Mouse (Mus musculus) ES-E14 (cell line): ENCODE data around the gene Psmd14.

Source experiments
- CHD2 ChIP-seq: IDR thresholded peaks from 2 replicates; pipeline ENCODE4 v1.6.1; 2014; ENCODE audit warnings: mild to moderate bottlenecking, low read depth, low read length, inconsistent platforms
- HCFC1 ChIP-seq: IDR thresholded peaks from 2 replicates; pipeline ENCODE4 v1.6.1; 2012; ENCODE audit warnings: low read length, inconsistent platforms, borderline replicate concordance; ENCODE audit not compliant: insufficient read depth
- ZC3H11A ChIP-seq: IDR thresholded peaks from 2 replicates; pipeline ENCODE4 v1.6.1; 2012; ENCODE audit warnings: low read depth, mild to moderate bottlenecking, inconsistent platforms, low read length, borderline replicate concordance
- ZNF384 ChIP-seq: IDR thresholded peaks from 2 replicates; pipeline ENCODE4 v1.6.1; 2012; ENCODE audit warnings: low read depth, low read length, inconsistent platforms

GRCm38 (mm10) chr2:61764470-61765105 lies 53.1 kb downstream of the Psmd14 start:
- TF ChIP-seq ZC3H11A (no peak), CHD2 (no peak), ZNF384 (no peak), HCFC1 (no peak)
